43 mouse cellular contexts compared by ENCODE assay signal in the genomic region with DNA sequence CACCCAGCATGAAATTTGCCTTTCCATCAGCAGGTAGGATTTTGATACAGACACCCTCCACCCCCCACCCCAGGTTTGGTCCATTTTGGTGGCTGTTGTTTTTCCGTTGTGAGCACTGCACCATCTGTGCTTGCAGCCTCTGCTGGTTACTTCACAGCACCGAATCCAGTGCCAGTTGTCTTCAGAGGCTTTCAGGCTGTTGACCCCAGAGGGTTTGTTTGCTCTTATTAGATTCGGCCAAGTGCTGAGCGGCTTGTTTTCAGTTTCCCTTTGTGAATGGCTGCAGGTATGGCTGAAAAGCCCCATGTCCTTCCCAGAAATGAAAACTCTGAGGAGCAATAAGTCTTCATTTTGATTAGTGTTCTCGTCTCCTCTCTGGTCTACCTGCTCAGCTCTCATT. TPM values are rescaled to one million over a fixed set of nuclear protein-coding genes. Genes with fewer than 3 reads are reported as not detected.
"Had no signal": no experiment of that assay in that cellular context is flagged by ENCODE, and none has a peak within 500 bp of the region (broad histone marks: within the 10 kb centered on the region; RNA-seq: fewer than 3 reads in every experiment).

No protein-coding gene starts in this region.

- H3K27me3 ChIP-seq: limb, embryonic 12.5 days; limb, embryonic 13.5 days; limb, embryonic 15.5 days; liver, embryonic 13.5 days; liver, embryonic 15.5 days; lung, embryonic 15.5 days; midbrain, embryonic 12.5 days; midbrain, embryonic 13.5 days; midbrain, embryonic 15.5 days; neural tube, embryonic 12.5 days had no signal

- H3K9ac ChIP-seq: limb, embryonic 12.5 days; limb, embryonic 13.5 days; limb, embryonic 15.5 days; liver, embryonic 13.5 days; liver, embryonic 14.5 days; liver, embryonic 15.5 days; lung, embryonic 14.5 days; lung, embryonic 15.5 days; midbrain, embryonic 12.5 days; midbrain, embryonic 13.5 days; midbrain, embryonic 15.5 days; neural tube, embryonic 12.5 days had no signal

- H3K4me2 ChIP-seq: limb, embryonic 12.5 days; limb, embryonic 13.5 days; limb, embryonic 15.5 days; liver, embryonic 13.5 days; liver, embryonic 15.5 days; lung, embryonic 14.5 days; lung, embryonic 15.5 days; midbrain, embryonic 11.5 days; midbrain, embryonic 12.5 days; midbrain, embryonic 13.5 days; midbrain, embryonic 15.5 days; neural tube, embryonic 12.5 days had no signal

- H3K36me3 ChIP-seq: limb, embryonic 10.5 days; limb, embryonic 12.5 days; limb, embryonic 13.5 days; limb, embryonic 15.5 days; lung, embryonic 15.5 days; midbrain, embryonic 10.5 days; midbrain, embryonic 12.5 days; midbrain, embryonic 13.5 days; midbrain, embryonic 15.5 days; neural tube, embryonic 12.5 days had no signal

- H3K4me3 ChIP-seq: left cerebral cortex, adult 2 months; limb, embryonic 10.5 days; limb, embryonic 12.5 days; limb, embryonic 13.5 days; limb, embryonic 15.5 days; liver, embryonic 13.5 days; liver, embryonic 15.5 days; lung, embryonic 15.5 days; midbrain, embryonic 10.5 days; midbrain, embryonic 12.5 days; midbrain, embryonic 13.5 days; midbrain, embryonic 15.5 days; myocyte; neural tube, embryonic 12.5 days had no signal

- H3K9me3 ChIP-seq: limb, embryonic 10.5 days; limb, embryonic 12.5 days; limb, embryonic 13.5 days; limb, embryonic 15.5 days; liver, embryonic 13.5 days; liver, embryonic 15.5 days; lung, embryonic 15.5 days; megakaryocyte, embryonic 14.5 days; midbrain, embryonic 10.5 days; midbrain, embryonic 12.5 days; midbrain, embryonic 13.5 days; midbrain, embryonic 15.5 days; neural tube, embryonic 12.5 days had no signal

- ATAC-seq: lung, postnatal 0 days; midbrain, embryonic 13.5 days; midbrain, embryonic 15.5 days; midbrain, embryonic 16.5 days had no signal

- H3K27ac ChIP-seq: left cerebral cortex, adult 2 months; limb, embryonic 10.5 days; limb, embryonic 12.5 days; limb, embryonic 13.5 days; limb, embryonic 15.5 days; liver, embryonic 13.5 days; liver, embryonic 14.5 days; liver, embryonic 15.5 days; lung, embryonic 15.5 days; macrophage; midbrain, embryonic 10.5 days; midbrain, embryonic 12.5 days; midbrain, embryonic 13.5 days; midbrain, embryonic 15.5 days; neural tube, embryonic 12.5 days had no signal

- H3K4me1 ChIP-seq: limb, embryonic 10.5 days; limb, embryonic 12.5 days; limb, embryonic 13.5 days; limb, embryonic 15.5 days; liver, embryonic 13.5 days; liver, embryonic 15.5 days; lung, embryonic 15.5 days; megakaryocyte, embryonic 14.5 days; midbrain, embryonic 10.5 days; midbrain, embryonic 12.5 days; midbrain, embryonic 13.5 days; midbrain, embryonic 15.5 days; neural tube, embryonic 12.5 days had no signal

- DNase-seq: left cerebral cortex, postnatal 4 days; liver; liver, embryonic 13.5 days; lung, adult 18-20 months; lung, adult 2 months; lung, embryonic 14.5 days; lung, postnatal 10 days; lung, postnatal 14 days; lung, postnatal 36 days; lung, postnatal 4 days; midbrain, embryonic 14.5 days had no signal

RNA-seq across cellular contexts. Expression of gene Entpd8, which starts 40.0 kb away (rescaled TPM):
- total RNA-seq: left cerebral cortex, adult 18-20 months; left cerebral cortex, adult 2 months; left cerebral cortex, adult 8-10 months; left cerebral cortex, postnatal 10 days; left cerebral cortex, postnatal 14 days; left cerebral cortex, postnatal 25 days; left cerebral cortex, postnatal 36 days; left cerebral cortex, postnatal 4 days; megakaryocyte progenitor cell, adult 5-6 weeks; megakaryocyte, adult 5-6 weeks; megakaryocyte-erythroid progenitor cell, adult 5-6 weeks; midbrain, postnatal 0 days; monocyte, adult 5-6 weeks had no signal
- polyA plus RNA-seq: limb, embryonic 10.5 days; limb, embryonic 11.5 days; limb, embryonic 12.5 days; limb, embryonic 13.5 days; limb, embryonic 15.5 days; lung, embryonic 14.5 days; macrophage; midbrain, embryonic 10.5 days; midbrain, embryonic 11.5 days; midbrain, embryonic 12.5 days; midbrain, embryonic 13.5 days; midbrain, embryonic 14.5 days; midbrain, embryonic 15.5 days; midbrain, embryonic 16.5 days; midbrain, postnatal 0 days; myocyte; neural tube, embryonic 11.5 days; neural tube, embryonic 12.5 days had no signal

RNA-seq across cellular contexts. Expression of gene Noxa1, which starts 54.9 kb away (rescaled TPM):
- total RNA-seq: left cerebral cortex, adult 18-20 months; left cerebral cortex, adult 2 months; left cerebral cortex, adult 8-10 months; left cerebral cortex, postnatal 10 days; left cerebral cortex, postnatal 14 days; left cerebral cortex, postnatal 25 days; left cerebral cortex, postnatal 36 days; left cerebral cortex, postnatal 4 days; megakaryocyte progenitor cell, adult 5-6 weeks; megakaryocyte, adult 5-6 weeks; midbrain, postnatal 0 days; monocyte, adult 5-6 weeks had no signal
- polyA plus RNA-seq: limb, embryonic 12.5 days; macrophage; midbrain, embryonic 10.5 days; midbrain, embryonic 11.5 days; midbrain, embryonic 12.5 days; midbrain, embryonic 14.5 days; midbrain, embryonic 15.5 days; midbrain, embryonic 16.5 days; midbrain, postnatal 0 days; myocyte; neural tube, embryonic 12.5 days had no signal
